Mouse (Mus musculus) testis, adult 2 months (tissue): ENCODE results near the gene Nxf2. TPM values are rescaled to one million over a fixed set of nuclear protein-coding genes. Genes with fewer than 3 reads are reported as not detected.

Source experiments
- H3K27ac ChIP-seq: fragments of 200-500 bp; 2 replicates; pipeline ENCODE4 v1.5.1; 2012; ENCODE audit warnings: low read depth, low read length; ENCODE audit not compliant: control insufficient read depth, insufficient read depth
- H3K27me3 ChIP-seq: fragments of 200-500 bp; 2 replicates; pipeline ENCODE4 v1.6.1; 2012; ENCODE audit warnings: mild to moderate bottlenecking, low read length, moderate library complexity; ENCODE audit not compliant: control insufficient read depth, insufficient read depth
- H3K36me3 ChIP-seq: fragments of 200-500 bp; 2 replicates; pipeline ENCODE4 v1.6.1; 2012; ENCODE audit warnings: mild to moderate bottlenecking, low read length; ENCODE audit not compliant: control insufficient read depth, insufficient read depth
- H3K4me1 ChIP-seq: fragments of 200-500 bp; 2 replicates; pipeline ENCODE4 v1.6.1; 2012; ENCODE audit warnings: low read length; ENCODE audit not compliant: control insufficient read depth, insufficient read depth
- H3K4me3 ChIP-seq: fragments of 200-500 bp; 2 replicates; pipeline ENCODE4 v1.5.1; 2012; ENCODE audit warnings: low read depth, mild to moderate bottlenecking, low read length, moderate library complexity, mixed read lengths; ENCODE audit not compliant: control insufficient read depth
- CTCF ChIP-seq: fragments of 200-500 bp; IDR thresholded peaks from 2 replicates; pipeline ENCODE4 v1.5.1; 2012; ENCODE audit warnings: low read depth, mild to moderate bottlenecking, inconsistent platforms, low read length, moderate library complexity; ENCODE audit not compliant: control insufficient read depth, insufficient read depth, insufficient replicate concordance
- POLR2A ChIP-seq: fragments of 200-500 bp; IDR thresholded peaks from 2 replicates; pipeline ENCODE4 v1.6.1; 2012; ENCODE audit warnings: low read depth, mild to moderate bottlenecking, inconsistent platforms, low read length, moderate library complexity; ENCODE audit not compliant: control insufficient read depth
- polyA plus RNA-seq: library from polyadenylated mRNA; depleted of rRNA; stranded (reverse); fragments of >200 nt; gene quantifications from 2 replicates; pipeline ENCODE4 v1.2.3, GENCODE M21; 2012; rRNA removed

Nxf2 gene
- polyA plus RNA-seq, 1 experiment, result 7.9 TPM

DNA sequence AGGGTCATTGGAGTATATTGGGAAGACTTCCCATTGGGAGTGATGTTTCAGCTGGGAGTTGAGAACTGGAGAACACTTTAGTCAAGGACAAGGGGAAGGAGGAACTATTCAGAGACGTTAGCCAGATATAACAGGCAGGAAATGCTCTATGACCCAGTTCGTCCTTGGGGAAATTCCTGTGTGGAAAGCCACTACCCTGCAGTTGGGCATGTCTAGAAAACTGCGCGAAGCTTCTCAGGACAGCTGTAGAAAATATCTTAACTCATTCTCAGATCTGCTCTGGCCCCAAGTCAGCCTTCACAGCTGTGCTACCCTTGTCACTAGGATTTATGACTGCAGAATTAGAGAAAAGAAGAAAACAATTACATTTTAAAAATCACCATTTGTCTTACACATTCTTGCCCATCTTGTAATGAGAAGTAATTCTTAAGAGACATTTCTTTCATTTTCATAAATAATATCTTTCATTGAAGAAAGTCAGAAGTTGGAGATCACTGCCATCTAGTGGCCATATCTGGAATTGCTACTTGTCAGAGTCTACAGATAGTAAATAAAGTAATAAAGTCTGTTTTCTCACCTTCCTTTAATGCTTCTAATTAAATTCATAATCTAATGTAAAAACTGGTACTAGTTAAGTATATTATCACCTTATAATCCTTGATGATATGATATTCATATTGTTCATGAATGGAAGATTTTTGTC lies 51.2 kb downstream of the Nxf2 start:
- Histone ChIP-seq H3K27ac (no peak overlapping the region), H3K27me3 (no peaks in the 10 kb centered on the region), H3K4me1 (no peaks in the 10 kb centered on the region), H3K36me3 (no peaks in the 10 kb centered on the region), H3K4me3 (no peak overlapping the region)
- no peak for TF ChIP-seq POLR2A
- TF ChIP-seq CTCF, result no peak

DNA sequence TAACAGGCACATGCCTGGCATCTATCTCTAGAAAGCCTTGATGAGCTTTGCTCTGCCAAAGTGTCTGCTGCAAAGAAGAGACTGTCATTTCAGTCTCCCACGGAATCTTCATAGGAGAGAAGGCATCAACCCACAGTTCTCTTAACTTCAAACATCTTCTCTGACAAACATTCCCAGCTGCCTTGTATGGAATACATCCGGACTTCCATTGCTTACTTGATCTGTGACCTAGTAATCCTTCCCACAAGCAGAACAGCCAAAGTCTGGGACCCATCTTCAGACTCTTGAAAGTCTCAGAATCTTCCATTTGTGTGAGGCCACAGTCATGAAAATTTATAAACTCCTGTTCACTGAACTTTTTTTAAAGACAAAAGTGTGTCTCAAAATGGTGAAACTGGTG lies 51.7 kb downstream of the Nxf2 start:
- no peaks in the 10 kb centered on the region for H3K4me1 ChIP-seq
- H3K36me3 ChIP-seq, result no peaks in the 10 kb centered on the region
- no peaks in the 10 kb centered on the region for H3K27me3 ChIP-seq
- H3K4me3 ChIP-seq, result no peak overlapping the region
- H3K27ac ChIP-seq, result no peak overlapping the region
- no peak for TF ChIP-seq CTCF

DNA sequence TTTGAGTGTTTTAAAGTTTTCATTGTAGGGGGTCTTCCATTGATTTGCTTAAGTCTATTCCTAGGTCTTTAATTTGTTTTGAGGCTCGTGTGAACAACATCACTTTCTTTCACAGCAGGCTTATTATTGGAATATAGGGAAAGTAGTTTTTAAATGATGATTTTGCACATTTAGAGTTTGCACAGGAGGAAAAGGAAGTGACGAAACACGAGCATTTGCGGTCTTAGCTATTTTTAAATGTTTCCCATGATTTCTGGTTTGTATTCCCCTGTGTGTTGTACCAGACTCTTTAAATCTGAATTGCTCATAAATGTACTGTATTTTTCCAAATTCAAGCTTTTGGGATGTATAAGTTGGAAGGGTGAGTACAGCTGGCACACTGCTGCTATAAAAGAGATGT lies 54.2 kb downstream of the Nxf2 start:
- no peak overlapping the region for H3K27ac ChIP-seq
- no peak overlapping the region for H3K4me3 ChIP-seq
- no peaks in the 10 kb centered on the region for H3K36me3 ChIP-seq
- no peaks in the 10 kb centered on the region for H3K27me3 ChIP-seq
- no peak for TF ChIP-seq CTCF
- no peak for TF ChIP-seq POLR2A
- no peaks in the 10 kb centered on the region for H3K4me1 ChIP-seq

Other genes with a start within 250 kb of the Nxf2 start
- gene Armcx1, start 246.8 kb downstream of the Nxf2 start, polyA plus RNA-seq, result 0.70 and 1.1 TPM in 2 replicates
- 1.6 and 1.8 TPM in 2 replicates for gene Armcx6, start 213.3 kb downstream of the Nxf2 start, polyA plus RNA-seq
- 1.1 and 1.5 TPM in 2 replicates for gene Armcx3, start 208.2 kb downstream of the Nxf2 start, polyA plus RNA-seq
- 2.5 and 3.3 TPM in 2 replicates for gene Armcx2, start 155.5 kb downstream of the Nxf2 start, polyA plus RNA-seq
- gene Zmat1, start 44.5 kb upstream of the Nxf2 start, polyA plus RNA-seq, result 0.71 and 1.2 TPM in 2 replicates
- gene Gm15023, start 212.9 kb upstream of the Nxf2 start, polyA plus RNA-seq, result 2.0 and 2.6 TPM in 2 replicates
- gene Tceal6, start 245.9 kb upstream of the Nxf2 start, polyA plus RNA-seq, result not detected in 2 replicates